Mouse (Mus musculus): Measurements from ENCODE around the gene Ube2j1. TPM values are rescaled to one million over a fixed set of nuclear protein-coding genes. Genes with fewer than 3 reads are reported as not detected.
A peak's percentile ranks its signal among the peaks of the same experiment; 100 is the strongest.

Gene Ube2j1
- total and polyA plus RNA-seq, 3 experiments = 64.3 to 122 (median 93.0) TPM

- H3K27me3 ChIP-seq (replicated peaks) = no peaks in the 10 kb centered on the region
- H3K79me2 ChIP-seq (replicated peaks; ENCODE audit: control insufficient read depth, extremely low read depth, insufficient read depth, poor library complexity, severe bottlenecking) = no peaks in the 10 kb centered on the region
- H3K4me2 ChIP-seq (ENCODE audit: insufficient read depth, low read depth, poor library complexity, severe bottlenecking) = no peak overlapping the region
- H3K9me3 ChIP-seq (replicated peaks; ENCODE audit: low read length) = no peaks in the 10 kb centered on the region
- no peak overlapping the region for H3K4me3 ChIP-seq (replicated peaks in 1 of 3; ENCODE audit: low read depth in 2 of 3, low read length in 2 of 3, poor library complexity in 1 of 3)
- TF ChIP-seq HCFC1 (IDR thresholded peaks at IDR 0.05; ENCODE audit: low read depth, low read length) = no peak
- TF ChIP-seq MYC (IDR thresholded peaks at IDR 0.05; ENCODE audit: low read depth, low read length) = no peak
- no peak for TF ChIP-seq ZMIZ1 (IDR thresholded peaks at IDR 0.05; ENCODE audit: low read depth, low read length)
- no peak for TF ChIP-seq MAFK (IDR thresholded peaks at IDR 0.05; ENCODE audit: insufficient replicate concordance, low read length)
- TF ChIP-seq RCOR1 (conservative IDR thresholded peaks at IDR 0.05; ENCODE audit: low read depth, low read length) = no peak
- no peak for TF ChIP-seq MEF2A (IDR thresholded peaks at IDR 0.05; ENCODE audit: borderline replicate concordance, low read depth, low read length)
- TF ChIP-seq SMC3 (IDR thresholded peaks at IDR 0.05; ENCODE audit: low read depth, low read length) = no peak
- TF ChIP-seq ZKSCAN1 (IDR thresholded peaks at IDR 0.05; ENCODE audit: borderline replicate concordance, low read depth, low read length) = no peak
- TF ChIP-seq BHLHE40 (IDR thresholded peaks at IDR 0.05; ENCODE audit: low read depth, low read length) = no peak
- no peak for TF ChIP-seq MXI1 (IDR thresholded peaks at IDR 0.05; ENCODE audit: low read depth, low read length)
- TF ChIP-seq KAT2A (IDR thresholded peaks at IDR 0.05; ENCODE audit: insufficient replicate concordance, low read length) = no peak
- TF ChIP-seq ELF1 (IDR thresholded peaks at IDR 0.05; ENCODE audit: low read depth, low read length) = no peak
- no peak for TF ChIP-seq TBP (conservative IDR thresholded peaks at IDR 0.05; ENCODE audit: low read depth, low read length)
- TF ChIP-seq MAZ (IDR thresholded peaks at IDR 0.05; ENCODE audit: low read depth, low read length) = no peak
- no peak for TF ChIP-seq ZNF384 (IDR thresholded peaks at IDR 0.05; ENCODE audit: low read depth, low read length)
- in situ Hi-C loops (cut with MboI; ENCODE audit: low pct_ligation_motif_present, low pct_unique_long_range_greater_than_20kb, low sequenced_read_pairs) (no loop called here), dilution Hi-C loops (cut with MboI; ENCODE audit: extremely low pct_ligation_motif_present, extremely low pct_unique_long_range_greater_than_20kb, low sequenced_read_pairs) (no loop called here)
- peaks cover 15 to 36% of the 10 kb centered on the region in 2 experiments for H3K4me1 ChIP-seq (ENCODE audit: control insufficient read depth in 1 of 2, insufficient read depth in 2 of 2)
- no peak overlapping the region for H3K9ac ChIP-seq (ENCODE audit: insufficient read depth, low read depth)
- H3K36me3 ChIP-seq (replicated peaks in 1 of 2; ENCODE audit: control insufficient read depth in 1 of 2, insufficient read depth in 1 of 2, low read length in 1 of 2) = no peaks in the 10 kb centered on the region
- DNase-seq (ENCODE audit: extremely low read depth) = no peak
- H3K27ac ChIP-seq (ENCODE audit: insufficient read depth, low read depth) = no peak overlapping the region
Observed at GRCm38 (mm10) chr4:33071337-33071736, 40.1 kb downstream of the Ube2j1 start.

GRCm38 (mm10) chr4:33072526-33073161 is 41.4 kb downstream of the Ube2j1 start:
- dilution Hi-C loops (cut with MboI; ENCODE audit: extremely low pct_ligation_motif_present, extremely low pct_unique_long_range_greater_than_20kb, low sequenced_read_pairs) = no loop called here
- no peak overlapping the region for H3K4me2 ChIP-seq (ENCODE audit: insufficient read depth, low read depth, poor library complexity, severe bottlenecking)
- no peak overlapping the region for H3K9ac ChIP-seq (ENCODE audit: insufficient read depth, low read depth)

More at GRCm38 (mm10) chr4:33072526-33073161, 41.4 kb downstream of the Ube2j1 start:
- peak; percentile 79 for DNase-seq (ENCODE audit: extremely low read depth)
- in situ Hi-C loops (cut with MboI; ENCODE audit: low pct_ligation_motif_present, low pct_unique_long_range_greater_than_20kb, low sequenced_read_pairs) = no loop called here
- no peaks in the 10 kb centered on the region for H3K27me3 ChIP-seq (replicated peaks)
- TF ChIP-seq HCFC1 (IDR thresholded peaks at IDR 0.05; ENCODE audit: low read depth, low read length) (peak; percentile 47; the same call in 1 of the 2 replicates), BHLHE40 (IDR thresholded peaks at IDR 0.05; ENCODE audit: low read depth, low read length) (peak; percentile 13; the same call in 1 of the 2 replicates), ZMIZ1 (IDR thresholded peaks at IDR 0.05; ENCODE audit: low read depth, low read length) (no peak), ELF1 (IDR thresholded peaks at IDR 0.05; ENCODE audit: low read depth, low read length) (peak; percentile 31; the same call in 1 of the 2 replicates), POLR2A (IDR thresholded peaks at IDR 0.05; ENCODE audit: low read depth, low read length) (peak; percentile 61), EP300 (IDR thresholded peaks at IDR 0.05; ENCODE audit: low read length) (no peak), POLR2AphosphoS2 (IDR thresholded peaks at IDR 0.05; ENCODE audit: low read depth, low read length) (no peak), ZKSCAN1 (IDR thresholded peaks at IDR 0.05; ENCODE audit: borderline replicate concordance, low read depth, low read length) (no peak), NELFE (IDR thresholded peaks at IDR 0.05; ENCODE audit: low read depth, low read length) (0 out of 2 replicates have a peak, but pooled peaks have one; percentile 13), MAX (IDR thresholded peaks at IDR 0.05; ENCODE audit: low read length) (peak; percentile 85), MAZ (IDR thresholded peaks at IDR 0.05; ENCODE audit: low read depth, low read length) (no peak), ZNF384 (IDR thresholded peaks at IDR 0.05; ENCODE audit: low read depth, low read length) (no peak), CHD2 (IDR thresholded peaks at IDR 0.05; ENCODE audit: low read length) (no peak), UBTF (IDR thresholded peaks at IDR 0.05; ENCODE audit: low read depth, low read length) (no peak), TCF12 (IDR thresholded peaks at IDR 0.05; ENCODE audit: low read depth, low read length) (no peak), ETS1 (conservative IDR thresholded peaks at IDR 0.05; ENCODE audit: low read depth, low read length) (0 out of 2 replicates have a peak, but pooled peaks have one; percentile 10)
- no peaks in the 10 kb centered on the region for H3K9me3 ChIP-seq (replicated peaks; ENCODE audit: low read length)
- no peak overlapping the region for H3K27ac ChIP-seq (ENCODE audit: insufficient read depth, low read depth)
- H3K4me3 ChIP-seq (replicated peaks in 1 of 3; ENCODE audit: low read depth in 2 of 3, low read length in 2 of 3, poor library complexity in 1 of 3) = no peak overlapping the region
- H3K4me1 ChIP-seq (ENCODE audit: control insufficient read depth in 1 of 2, insufficient read depth in 2 of 2) = peaks cover 21 to 49% of the 10 kb centered on the region in 2 experiments
- H3K36me3 ChIP-seq (replicated peaks in 1 of 2; ENCODE audit: control insufficient read depth in 1 of 2, insufficient read depth in 1 of 2, low read length in 1 of 2) = no peaks in the 10 kb centered on the region
- H3K79me2 ChIP-seq (replicated peaks; ENCODE audit: control insufficient read depth, extremely low read depth, insufficient read depth, poor library complexity, severe bottlenecking) = no peaks in the 10 kb centered on the region

All from CH12.LX (cell line).